Mouse (Mus musculus): ENCODE results near the gene Ahsa1. TPM values are rescaled to one million over a fixed set of nuclear protein-coding genes. Genes with fewer than 3 reads are reported as not detected.
"Not testable (repeated sequence)": the region's sequence is repeated elsewhere in the genome, so short reads cannot be mapped to it uniquely, and the experiment has no call there.

Gene Ahsa1
- polyA plus RNA-seq, 1 experiment from 2014 or later = 213 TPM

DNA sequence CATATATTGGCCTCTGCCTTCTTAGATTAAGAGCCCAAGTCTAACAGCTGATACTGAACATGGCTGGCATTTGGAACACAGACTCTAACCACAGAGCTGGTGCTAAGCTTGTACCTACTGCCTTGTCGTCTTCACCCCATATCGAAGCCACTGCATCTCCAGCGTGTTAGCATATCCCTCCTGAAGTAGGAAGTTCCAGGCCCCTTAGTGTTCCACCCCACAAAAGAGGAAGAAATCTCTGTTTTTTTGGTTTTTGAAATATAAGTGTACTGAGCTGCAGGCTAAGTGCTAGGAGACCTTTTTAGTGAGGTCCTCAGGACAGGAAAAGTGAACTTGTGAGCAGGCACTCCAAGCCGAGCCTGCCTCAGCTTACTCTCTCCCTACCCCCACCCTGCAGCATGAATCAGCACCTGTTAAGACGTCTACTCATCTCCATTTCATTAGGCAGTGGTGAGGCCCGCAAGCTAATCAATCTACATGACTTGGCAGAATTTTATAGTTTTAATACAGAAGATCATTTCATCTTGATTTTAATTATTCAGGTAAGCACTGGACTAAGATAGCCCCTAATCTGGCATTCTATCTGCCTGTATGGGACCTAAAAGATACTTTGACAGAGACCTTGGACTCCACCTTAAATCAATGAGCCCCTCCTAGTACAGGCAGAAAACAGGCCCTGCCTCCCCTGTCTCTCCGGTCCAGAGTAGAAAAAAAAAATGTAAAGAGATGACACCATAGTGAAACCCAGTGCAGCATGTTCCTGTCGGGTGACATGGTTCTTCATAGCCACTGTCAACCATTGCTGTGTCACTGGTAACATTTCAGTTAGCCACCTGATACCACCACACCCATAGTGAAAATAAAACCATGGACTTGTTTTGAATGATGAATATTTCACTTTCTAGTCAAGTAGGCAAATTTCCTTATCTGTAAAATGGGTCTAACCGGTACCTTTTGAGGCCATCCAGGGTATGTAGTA, 8.9 kb downstream of the Ahsa1 start:
- H3K36me3 ChIP-seq (ENCODE audit: control insufficient read depth, insufficient read depth, low read length) = peaks cover 11% of the 10 kb centered on the region; the same call in 1 of the 2 replicates
- H3K4me1 ChIP-seq (replicated peaks; ENCODE audit: control insufficient read depth, insufficient read depth, low read length) = peaks cover 6% of the 10 kb centered on the region; the same call in 1 of the 2 replicates
- WGBS = 88% methylated on average over 9 of the region's 9 CpGs
- H3K4me3 ChIP-seq (ENCODE audit: low read depth, low read length) = no peak overlapping the region
- no peak overlapping the region for H3K27ac ChIP-seq (ENCODE audit: low read depth, low read length)
- no peak overlapping the region for H3K4me2 ChIP-seq (ENCODE audit: low read depth, low read length, severe bottlenecking)
- H3K9me3 ChIP-seq (ENCODE audit: control insufficient read depth, low read length) = no peaks in the 10 kb centered on the region
- no peak overlapping the region for H3K9ac ChIP-seq (ENCODE audit: low read length)
- ATAC-seq (replicated peaks; ENCODE audit: low FRiP score) (no peak), DNase-seq (ENCODE audit: low spot score) (no peak)
- no peaks in the 10 kb centered on the region for H3K27me3 ChIP-seq (ENCODE audit: control insufficient read depth, insufficient read depth, low read length)

DNA sequence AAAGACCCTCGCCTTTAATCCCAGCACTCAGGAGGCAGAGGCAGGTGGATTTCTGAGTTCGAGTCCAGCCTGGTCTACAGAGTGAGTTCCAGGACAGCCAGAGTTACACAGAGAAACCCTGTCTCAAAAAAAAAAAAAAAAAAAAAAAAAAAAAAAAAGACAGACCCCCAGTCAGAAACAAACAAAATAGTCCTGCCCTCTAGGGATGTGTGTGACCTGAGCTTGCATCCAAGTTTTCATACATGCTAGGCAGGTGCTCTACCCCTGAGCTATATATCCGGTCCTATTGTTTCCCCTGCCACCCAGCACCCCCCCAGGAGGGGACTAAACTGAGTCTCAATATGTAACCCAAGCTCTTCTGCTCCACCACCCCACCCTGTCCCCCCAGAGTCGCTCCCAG, 11.0 kb downstream of the Ahsa1 start:
- H3K9ac ChIP-seq (ENCODE audit: low read length); ATAC-seq (replicated peaks; ENCODE audit: low FRiP score): not testable (repeated sequence)

GRCm38 (mm10) chr12:87278118-87278730, 11.9 kb downstream of the Ahsa1 start:
- DNase-seq (ENCODE audit: low spot score) (no peak), ATAC-seq (replicated peaks; ENCODE audit: low FRiP score) (no peak; the same call in 1 of the 2 replicates)
- Histone ChIP-seq H3K27ac (ENCODE audit: low read depth, low read length) (no peak overlapping the region), H3K4me2 (ENCODE audit: low read depth, low read length, severe bottlenecking) (0 out of 2 replicates have a peak overlapping the region, but pooled peaks have one; percentile 11), H3K9me3 (ENCODE audit: control insufficient read depth, low read length) (no peaks in the 10 kb centered on the region), H3K27me3 (ENCODE audit: control insufficient read depth, insufficient read depth, low read length) (no peaks in the 10 kb centered on the region), H3K4me1 (replicated peaks; ENCODE audit: control insufficient read depth, insufficient read depth, low read length) (peaks cover 6% of the 10 kb centered on the region; the same call in 1 of the 2 replicates), H3K4me3 (ENCODE audit: low read depth, low read length) (no peak overlapping the region), H3K9ac (ENCODE audit: low read length) (no peak overlapping the region), H3K36me3 (ENCODE audit: control insufficient read depth, insufficient read depth, low read length) (peaks cover 3% of the 10 kb centered on the region; the same call in 1 of the 2 replicates)
- 21% methylated on average over 6 of the region's 6 CpGs for WGBS

More for the DNA sequence above, 11.0 kb downstream of the Ahsa1 start:
- 86% methylated on average over 4 of the region's 4 CpGs for WGBS
- H3K9me3 ChIP-seq (ENCODE audit: control insufficient read depth, low read length); H3K4me3 ChIP-seq (ENCODE audit: low read depth, low read length); H3K27ac ChIP-seq (ENCODE audit: low read depth, low read length); H3K27me3 ChIP-seq (ENCODE audit: control insufficient read depth, insufficient read depth, low read length); H3K4me1 ChIP-seq (replicated peaks; ENCODE audit: control insufficient read depth, insufficient read depth, low read length); H3K4me2 ChIP-seq (ENCODE audit: low read depth, low read length, severe bottlenecking); DNase-seq (ENCODE audit: low spot score): not testable (repeated sequence)
- peaks cover 11% of the 10 kb centered on the region; the same call in 1 of the 2 replicates for H3K36me3 ChIP-seq (ENCODE audit: control insufficient read depth, insufficient read depth, low read length)

DNA sequence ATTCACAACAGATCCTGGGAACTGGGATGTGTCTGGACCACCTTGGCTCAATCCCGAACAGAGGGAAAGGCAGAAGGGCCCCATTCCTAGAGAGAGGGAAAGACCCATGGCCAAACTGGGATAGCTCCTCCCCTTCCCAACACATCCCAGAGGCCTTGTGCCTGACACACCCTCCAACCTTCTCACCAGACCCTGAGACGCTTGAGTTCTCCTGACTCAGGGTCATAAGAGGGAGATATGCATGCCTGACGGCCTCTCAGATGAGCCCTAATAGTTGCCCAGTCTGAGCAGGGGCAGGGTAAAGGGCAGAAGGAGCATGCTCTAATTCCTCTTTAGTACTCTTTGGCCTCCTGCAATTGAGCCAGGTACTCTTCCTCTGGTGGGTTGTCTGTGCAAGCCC, 13.1 kb downstream of the Ahsa1 start:
- Histone ChIP-seq H3K4me3 (ENCODE audit: low read depth, low read length) (no peak overlapping the region), H3K9me3 (ENCODE audit: control insufficient read depth, low read length) (no peaks in the 10 kb centered on the region), H3K9ac (ENCODE audit: low read length) (no peak overlapping the region), H3K4me1 (replicated peaks; ENCODE audit: control insufficient read depth, insufficient read depth, low read length) (peaks cover 6% of the 10 kb centered on the region; the same call in 1 of the 2 replicates), H3K36me3 (ENCODE audit: control insufficient read depth, insufficient read depth, low read length) (no peaks in the 10 kb centered on the region; the same call in 1 of the 2 replicates), H3K27me3 (ENCODE audit: control insufficient read depth, insufficient read depth, low read length) (no peaks in the 10 kb centered on the region), H3K27ac (ENCODE audit: low read depth, low read length) (no peak overlapping the region), H3K4me2 (ENCODE audit: low read depth, low read length, severe bottlenecking) (no peak overlapping the region)
- no peak for ATAC-seq (replicated peaks; ENCODE audit: low FRiP score)
- 63% methylated on average over 3 of the region's 3 CpGs for WGBS
- DNase-seq (ENCODE audit: low spot score) = no peak

- H3K4me2 ChIP-seq (ENCODE audit: low read depth, low read length, severe bottlenecking) = no peak overlapping the region
- DNase-seq (ENCODE audit: low spot score) (no peak), ATAC-seq (replicated peaks; ENCODE audit: low FRiP score) (no peak)
- WGBS = 30% methylated on average over 14 of the region's 14 CpGs
- H3K4me3 ChIP-seq (ENCODE audit: low read depth, low read length) = no peak overlapping the region
- H3K9me3 ChIP-seq (ENCODE audit: control insufficient read depth, low read length) = no peaks in the 10 kb centered on the region
- H3K9ac ChIP-seq (ENCODE audit: low read length) = no peak overlapping the region
- no peaks in the 10 kb centered on the region; the same call in 1 of the 2 replicates for H3K36me3 ChIP-seq (ENCODE audit: control insufficient read depth, insufficient read depth, low read length)
- H3K27ac ChIP-seq (ENCODE audit: low read depth, low read length) = no peak overlapping the region
- no peaks in the 10 kb centered on the region for H3K27me3 ChIP-seq (ENCODE audit: control insufficient read depth, insufficient read depth, low read length)
- peaks cover 6% of the 10 kb centered on the region; the same call in 1 of the 2 replicates for H3K4me1 ChIP-seq (replicated peaks; ENCODE audit: control insufficient read depth, insufficient read depth, low read length)
These were observed 13.6 kb downstream of the Ahsa1 start for GRCm38 (mm10) chr12:87279879-87280278.

- Histone ChIP-seq H3K27ac (ENCODE audit: low read depth, low read length) (no peak overlapping the region), H3K4me3 (ENCODE audit: low read depth, low read length) (no peak overlapping the region), H3K9ac (ENCODE audit: low read length) (no peak overlapping the region), H3K9me3 (ENCODE audit: control insufficient read depth, low read length) (no peaks in the 10 kb centered on the region), H3K4me1 (replicated peaks; ENCODE audit: control insufficient read depth, insufficient read depth, low read length) (peaks cover 6% of the 10 kb centered on the region; the same call in 1 of the 2 replicates), H3K4me2 (ENCODE audit: low read depth, low read length, severe bottlenecking) (no peak overlapping the region), H3K27me3 (ENCODE audit: control insufficient read depth, insufficient read depth, low read length) (no peaks in the 10 kb centered on the region), H3K36me3 (ENCODE audit: control insufficient read depth, insufficient read depth, low read length) (no peaks in the 10 kb centered on the region)
- 88% methylated on average over 1 of the region's 1 CpGs for WGBS
- DNase-seq (ENCODE audit: low spot score) (no peak), ATAC-seq (replicated peaks; ENCODE audit: low FRiP score) (no peak)
These were observed 15.5 kb downstream of the Ahsa1 start for GRCm38 (mm10) chr12:87281766-87282165.

DNA sequence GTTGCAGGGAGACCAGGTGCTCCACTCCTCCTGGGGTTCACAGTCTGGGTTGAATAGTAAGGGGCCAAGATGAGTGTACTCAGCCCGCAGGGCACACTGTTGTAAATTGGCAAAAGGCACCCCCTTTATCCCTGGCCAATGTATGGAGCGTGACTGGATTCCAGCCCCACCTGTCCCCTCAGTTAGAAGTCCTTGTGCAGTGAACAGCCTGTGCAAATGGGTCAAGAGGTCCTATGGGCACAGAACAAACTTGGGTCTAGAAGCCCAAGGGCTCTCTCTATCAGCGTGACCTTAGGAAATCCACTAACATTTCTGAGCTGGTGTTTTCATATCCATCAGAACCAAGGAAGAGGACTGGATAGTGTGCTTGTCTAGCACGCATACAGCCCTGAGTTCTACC, 16.5 kb downstream of the Ahsa1 start:
- 92% methylated on average over 4 of the region's 4 CpGs for WGBS
- Histone ChIP-seq H3K4me2 (ENCODE audit: low read depth, low read length, severe bottlenecking) (no peak overlapping the region), H3K27me3 (ENCODE audit: control insufficient read depth, insufficient read depth, low read length) (no peaks in the 10 kb centered on the region), H3K27ac (ENCODE audit: low read depth, low read length) (no peak overlapping the region), H3K4me1 (replicated peaks; ENCODE audit: control insufficient read depth, insufficient read depth, low read length) (peaks cover 6% of the 10 kb centered on the region; the same call in 1 of the 2 replicates), H3K9me3 (ENCODE audit: control insufficient read depth, low read length) (no peaks in the 10 kb centered on the region), H3K36me3 (ENCODE audit: control insufficient read depth, insufficient read depth, low read length) (no peaks in the 10 kb centered on the region), H3K9ac (ENCODE audit: low read length) (no peak overlapping the region), H3K4me3 (ENCODE audit: low read depth, low read length) (no peak overlapping the region)
- no peak for ATAC-seq (replicated peaks; ENCODE audit: low FRiP score)
- DNase-seq (ENCODE audit: low spot score) = no peak

- DNase-seq (ENCODE audit: low spot score) (no peak), ATAC-seq (replicated peaks; ENCODE audit: low FRiP score) (no peak)
- H3K9ac ChIP-seq (ENCODE audit: low read length) = no peak overlapping the region
- no peaks in the 10 kb centered on the region for H3K9me3 ChIP-seq (ENCODE audit: control insufficient read depth, low read length)
- H3K27me3 ChIP-seq (ENCODE audit: control insufficient read depth, insufficient read depth, low read length) = no peaks in the 10 kb centered on the region
- no peaks in the 10 kb centered on the region for H3K36me3 ChIP-seq (ENCODE audit: control insufficient read depth, insufficient read depth, low read length)
- H3K4me2 ChIP-seq (ENCODE audit: low read depth, low read length, severe bottlenecking) = no peak overlapping the region
- H3K27ac ChIP-seq (ENCODE audit: low read depth, low read length) = no peak overlapping the region
- WGBS = 49% methylated on average over 7 of the region's 7 CpGs
- H3K4me3 ChIP-seq (ENCODE audit: low read depth, low read length) = no peak overlapping the region
- H3K4me1 ChIP-seq (replicated peaks; ENCODE audit: control insufficient read depth, insufficient read depth, low read length) = no peaks in the 10 kb centered on the region; the same call in 1 of the 2 replicates
These were observed 17.4 kb downstream of the Ahsa1 start for GRCm38 (mm10) chr12:87283706-87284105.
